Mouse (Mus musculus) thymus, postnatal 25 days (tissue): ENCODE measurements around the gene Fkbpl.
A peak's percentile ranks its signal among the peaks of the same experiment; 100 is the strongest.

Source experiments
- DNase-seq: peaks from one replicate; pipeline ENCODE4 v3.0.0; 2022

Fkbpl gene

GRCm38 (mm10) chr17:34627093-34627942 lies 17.2 kb upstream of the Fkbpl start:
- peak; percentile 81 for DNase-seq

GRCm38 (mm10) chr17:34627943-34628643 lies 16.5 kb upstream of the Fkbpl start, which contains the start of gene Ppt2:
Gene Ppt2 (minus strand): TSS chr17:34628510.
- peak; percentile 75 for DNase-seq

- DNase-seq, result peak; percentile 57
These were observed 16.0 kb upstream of the Fkbpl start for GRCm38 (mm10) chr17:34628644-34628967.

GRCm38 (mm10) chr17:34629221-34629751 lies 15.3 kb upstream of the Fkbpl start, which contains the start of gene Prrt1:
Gene Prrt1 (plus strand): TSS chr17:34629533.
- DNase-seq, result peak; percentile 65

DNA sequence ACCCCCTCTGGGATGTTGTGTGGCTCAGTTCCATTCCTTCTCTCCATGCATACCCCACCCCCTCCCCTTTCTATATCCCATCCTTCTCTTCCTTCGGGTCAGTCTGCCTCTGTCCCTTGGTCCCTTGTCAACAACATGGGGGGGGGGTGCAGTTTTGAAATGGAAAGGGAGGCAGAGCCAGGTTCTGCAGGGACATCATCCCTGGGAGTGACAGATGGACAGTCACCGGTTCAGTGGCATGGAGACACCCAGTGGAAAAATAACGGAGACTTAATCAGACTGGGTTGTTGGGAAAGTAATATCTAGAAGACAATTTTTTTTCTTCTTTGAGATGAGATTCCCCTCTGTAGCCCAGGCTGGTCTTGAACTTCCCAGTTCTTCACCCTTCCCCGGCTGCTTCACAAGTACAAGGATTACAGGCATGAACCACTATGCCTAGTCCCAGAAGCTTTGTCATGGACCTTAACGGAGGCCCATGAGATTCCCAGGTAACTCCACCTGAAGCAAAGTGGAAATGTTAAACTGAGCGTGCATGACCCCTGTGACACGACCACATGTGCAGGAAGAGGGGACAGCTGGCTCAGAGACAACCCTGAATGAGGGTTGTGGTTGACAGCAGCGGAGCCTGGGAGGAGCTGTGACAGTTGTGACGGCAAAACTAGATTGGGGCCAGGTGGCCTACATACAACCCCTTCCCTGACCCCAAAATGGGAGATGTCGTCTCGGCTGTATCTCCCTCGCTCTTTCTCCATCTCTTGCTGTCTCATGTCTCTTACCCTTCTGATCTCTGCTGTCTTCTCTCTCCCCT lies 14.6 kb upstream of the Fkbpl start:
- peak; percentile 83 for DNase-seq

- peak; percentile 77 for DNase-seq
These were observed 13.7 kb upstream of the Fkbpl start for GRCm38 (mm10) chr17:34630761-34631301.

- peak; percentile 38 for DNase-seq
These were observed 12.9 kb upstream of the Fkbpl start for GRCm38 (mm10) chr17:34631647-34632046.

DNA sequence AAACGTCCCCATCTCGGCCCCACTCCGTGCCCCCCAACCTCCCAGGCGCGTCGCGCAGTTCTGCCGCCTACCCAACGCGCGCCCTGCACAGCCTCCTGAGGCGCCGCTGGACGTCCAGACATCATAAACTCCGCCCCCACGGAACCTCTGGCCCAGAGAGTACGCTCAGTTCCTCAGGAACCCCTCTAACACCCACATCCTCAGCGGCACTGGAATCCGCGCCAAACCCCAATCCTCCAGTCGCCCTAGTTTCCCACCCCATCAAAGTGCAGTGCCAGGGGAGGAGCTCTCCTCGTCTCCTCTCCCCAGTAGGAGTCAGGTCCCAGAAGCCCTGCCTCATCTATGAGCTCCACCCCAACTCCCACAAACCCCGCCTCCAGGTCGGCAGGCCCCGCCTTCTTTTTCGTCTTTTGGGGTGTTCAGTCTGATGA lies 12.3 kb upstream of the Fkbpl start:
- peak; percentile 89 for DNase-seq

DNA sequence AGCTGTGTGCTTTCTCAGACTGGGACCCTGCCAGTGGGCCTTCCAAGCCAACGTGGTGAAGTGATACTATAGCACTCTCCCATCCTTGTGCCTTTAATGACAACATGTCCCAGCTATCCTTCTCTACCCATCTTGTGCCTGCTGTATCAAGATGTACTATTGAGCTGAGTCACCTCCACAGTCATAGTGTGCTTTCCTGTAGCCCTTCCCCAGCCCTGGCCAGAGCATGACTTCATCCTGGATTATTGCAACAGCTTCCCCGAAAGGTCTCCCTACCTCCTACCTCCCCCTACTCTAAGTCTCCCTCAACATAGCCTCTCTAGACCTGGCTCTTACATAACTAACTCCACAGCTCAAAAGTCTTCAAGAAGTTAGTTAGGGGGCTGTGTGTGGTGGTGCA lies 8.9 kb upstream of the Fkbpl start:
- DNase-seq, result no peak

DNA sequence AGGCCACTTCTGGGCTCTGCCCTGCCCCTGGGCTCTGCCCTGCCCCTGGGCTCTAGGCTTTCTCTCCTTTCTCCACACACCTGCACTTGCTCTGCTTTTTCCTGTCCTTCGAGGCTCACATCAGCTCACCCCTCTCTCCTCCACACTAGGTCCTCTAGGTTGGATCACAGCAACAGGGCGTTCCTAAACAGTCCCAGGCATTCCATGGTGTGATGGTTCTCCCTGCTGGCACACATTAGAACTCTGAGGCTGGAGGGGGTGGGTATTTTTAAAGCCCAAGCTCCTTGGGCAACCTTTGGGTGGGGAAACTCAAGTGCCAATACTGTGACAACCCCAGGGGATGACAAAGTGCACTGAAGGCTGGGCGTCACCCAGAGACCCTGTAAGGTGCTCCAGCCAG lies 7.1 kb upstream of the Fkbpl start:
- DNase-seq, result no peak

GRCm38 (mm10) chr17:34639461-34640255 lies 4.9 kb upstream of the Fkbpl start:
- DNase-seq, result no peak

DNA sequence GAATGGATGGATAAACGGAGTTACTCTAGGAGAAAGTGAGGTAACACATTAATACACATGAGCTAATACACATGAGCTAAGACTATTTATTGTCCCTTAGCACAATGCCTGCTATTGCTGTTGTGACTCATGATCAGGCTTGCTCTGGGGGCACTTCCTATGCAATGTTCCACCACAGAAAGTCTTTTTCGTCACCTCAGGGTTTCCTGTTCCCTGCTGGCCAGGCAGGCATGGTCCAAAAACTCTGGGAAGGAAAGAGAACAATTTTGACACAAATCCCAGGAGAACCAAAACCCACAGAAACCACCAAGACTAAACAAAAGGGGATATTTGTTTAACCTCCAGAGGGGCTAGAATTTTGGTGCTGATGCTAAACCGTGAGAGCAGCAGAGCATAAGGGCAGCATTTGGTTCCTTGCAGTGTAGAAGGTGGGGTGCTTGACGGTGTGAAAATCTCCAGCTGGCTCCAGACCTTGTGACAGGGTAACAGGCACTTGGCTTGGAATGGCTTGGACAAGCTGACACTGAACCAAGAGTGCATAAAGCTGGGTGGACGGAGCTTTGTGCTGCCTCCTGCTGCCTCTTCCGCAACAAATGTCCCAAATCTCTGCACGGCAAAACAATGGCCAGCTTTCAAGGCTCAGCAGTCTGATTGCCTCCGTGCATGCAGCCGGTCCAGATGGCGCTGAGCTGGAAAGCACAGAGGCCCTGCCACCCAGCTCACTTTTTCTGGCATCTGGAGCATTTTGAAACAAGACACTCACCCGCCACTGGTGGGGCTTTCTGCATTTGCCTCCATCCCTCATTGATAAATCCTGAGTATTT lies 3.6 kb upstream of the Fkbpl start:
- DNase-seq, result no peak

DNA sequence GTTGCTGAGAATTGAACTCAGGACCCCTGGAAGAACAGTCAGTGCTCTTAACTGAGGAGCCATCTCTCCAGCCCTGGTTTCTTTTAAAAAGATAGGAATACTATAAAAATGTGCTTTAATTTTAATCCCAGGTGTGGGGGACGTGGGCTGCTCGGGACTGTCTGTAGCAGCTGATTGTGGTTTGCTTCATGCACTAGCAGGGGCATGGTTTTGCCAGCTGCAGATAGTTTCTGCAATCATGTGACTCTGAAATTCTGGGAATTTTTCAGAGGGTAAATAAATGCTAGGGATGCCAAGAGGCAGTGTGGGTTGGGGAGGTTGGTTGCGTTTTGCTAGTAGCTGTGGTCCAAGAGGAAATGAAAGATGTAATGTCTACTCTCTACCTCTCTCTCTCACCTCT lies 2.6 kb upstream of the Fkbpl start:
- DNase-seq, result no peak

GRCm38 (mm10) chr17:34643379-34643778 lies 1.2 kb upstream of the Fkbpl start:
- DNase-seq, result no peak

- no peak for DNase-seq
These were observed 620 bp upstream of the Fkbpl start for GRCm38 (mm10) chr17:34643944-34644343.

GRCm38 (mm10) chr17:34645256-34645829 lies 779 bp downstream of the Fkbpl start:
- no peak for DNase-seq

GRCm38 (mm10) chr17:34645831-34646511 lies 1.4 kb downstream of the Fkbpl start:
- DNase-seq, result no peak

DNA sequence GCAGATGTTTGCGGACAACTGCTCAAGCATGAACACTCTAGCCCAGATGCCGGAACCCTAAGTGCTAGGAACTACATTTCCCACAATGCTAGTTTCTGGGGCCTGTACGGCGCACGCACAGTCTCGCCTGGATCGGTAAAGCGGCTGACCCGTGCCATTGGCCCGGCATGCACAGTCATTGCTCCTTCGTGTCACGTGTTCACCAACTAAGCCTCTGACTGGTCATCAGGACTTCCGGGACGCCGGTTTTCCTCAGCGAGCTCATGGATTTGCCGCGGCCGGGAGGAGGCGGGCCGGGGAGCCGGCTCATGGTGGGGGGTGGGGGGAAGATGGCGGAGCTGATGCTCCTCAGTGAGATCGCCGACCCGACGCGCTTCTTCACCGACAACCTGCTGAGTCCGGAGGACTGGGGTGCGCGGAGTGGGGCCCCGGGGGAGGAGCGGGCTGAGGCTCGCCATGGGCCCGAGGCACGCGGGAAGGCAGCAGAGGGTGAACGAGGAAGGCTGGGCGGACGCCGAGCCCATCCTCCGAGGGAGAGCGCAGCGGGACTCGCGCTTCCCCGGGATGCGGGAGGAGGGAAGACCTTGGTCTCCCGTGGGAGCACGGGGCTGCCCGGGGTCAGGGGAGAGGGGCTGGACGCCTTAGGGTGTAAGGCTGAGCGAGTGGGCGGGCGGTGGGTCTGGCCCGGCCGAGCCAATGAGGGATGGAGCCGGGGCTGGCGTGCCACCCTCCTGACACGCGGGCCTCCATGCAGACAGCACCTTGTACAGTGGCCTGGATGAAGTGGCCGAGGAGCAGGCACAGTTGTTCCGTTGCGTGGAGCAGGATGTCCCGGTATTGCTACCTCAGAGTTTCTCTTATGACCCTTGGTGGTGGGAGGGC lies 2.6 kb downstream of the Fkbpl start, which contains the start of gene Atf6b:
Gene Atf6b, plus strand, starts transcription at position 241 of the 882 bp plus-strand sequence.
- peak; percentile 92 for DNase-seq
